ENCODE assay signal across 20 mouse cellular contexts in genomic region chr12:13127407-13127806, GRCm38 (mm10).
"Had no signal": no experiment of that assay in that cellular context is flagged by ENCODE, and none has a peak within 500 bp of the region (broad histone marks: within the 10 kb centered on the region; RNA-seq: fewer than 3 reads in every experiment).

No protein-coding gene starts in this region.

- H3K9me3 ChIP-seq: limb, embryonic 12.5 days; limb, embryonic 15.5 days; liver, embryonic 13.5 days; midbrain, embryonic 12.5 days; neural tube, embryonic 12.5 days; neural tube, embryonic 15.5 days had no signal

- H3K36me3 ChIP-seq: limb, embryonic 12.5 days; limb, embryonic 15.5 days; liver, embryonic 13.5 days; midbrain, embryonic 12.5 days; neural tube, embryonic 12.5 days; neural tube, embryonic 15.5 days had no signal

- H3K27ac ChIP-seq: limb, embryonic 12.5 days; limb, embryonic 15.5 days; liver, embryonic 13.5 days; midbrain, embryonic 12.5 days; neural tube, embryonic 12.5 days; neural tube, embryonic 15.5 days; stomach, postnatal 0 days had no signal

- H3K9ac ChIP-seq: limb, embryonic 12.5 days; limb, embryonic 15.5 days; liver, embryonic 13.5 days; midbrain, embryonic 12.5 days; neural tube, embryonic 12.5 days; neural tube, embryonic 15.5 days had no signal

- H3K4me3 ChIP-seq: limb, embryonic 12.5 days; limb, embryonic 15.5 days; liver, embryonic 13.5 days; midbrain, embryonic 12.5 days; neural tube, embryonic 12.5 days; neural tube, embryonic 15.5 days had no signal

- H3K4me1 ChIP-seq: liver, embryonic 13.5 days; midbrain, embryonic 12.5 days had no signal

- DNase-seq: kidney, adult 18-20 months; kidney, adult 9 months; kidney, postnatal 14 days; kidney, postnatal 4 days; left cerebral cortex, postnatal 4 days; liver, embryonic 13.5 days; lung, adult 2 months; lung, postnatal 14 days; lung, postnatal 4 days; right cerebral cortex, adult 18-20 months; right cerebral cortex, postnatal 14 days; right cerebral cortex, postnatal 4 days; thymus, adult 2 months; thymus, postnatal 25 days had no signal

- H3K27me3 ChIP-seq: limb, embryonic 12.5 days; liver, embryonic 13.5 days; midbrain, embryonic 12.5 days; neural tube, embryonic 12.5 days; neural tube, embryonic 15.5 days had no signal

- H3K4me2 ChIP-seq: limb, embryonic 12.5 days; limb, embryonic 15.5 days; liver, embryonic 13.5 days; midbrain, embryonic 12.5 days; neural tube, embryonic 12.5 days; neural tube, embryonic 15.5 days had no signal
